Mouse (Mus musculus): ENCODE results near the gene Ctso. TPM values are rescaled to one million over a fixed set of nuclear protein-coding genes. Genes with fewer than 3 reads are reported as not detected.

Ctso gene
- total RNA-seq, 1 experiment from 2014 or later, result 77.4 TPM

Other genes with a start within 250 kb of the Ctso start
- not detected in 2 replicates for gene Tdo2, start 43.6 kb downstream of the Ctso start, total RNA-seq (2017)
- gene Asic5, start 49.7 kb downstream of the Ctso start, total RNA-seq (2017), result not detected in 2 replicates
- gene Gucy1b1, start 142.1 kb downstream of the Ctso start, total RNA-seq (2017), result 3.3 and 4.1 TPM in 2 replicates
- gene Gucy1a1, start 213.2 kb downstream of the Ctso start, total RNA-seq (2017), result 0.37 and 1.2 TPM in 2 replicates

All from neutrophil, adult 5-6 weeks (primary cell).